Mouse (Mus musculus): ENCODE results near the gene Furin. TPM values are rescaled to one million over a fixed set of nuclear protein-coding genes. Genes with fewer than 3 reads are reported as not detected.
A peak's percentile ranks its signal among the peaks of the same experiment; 100 is the strongest.

Gene Furin
- polyA plus RNA-seq, 1 experiment from 2014 or later: 4.9 TPM

GRCm38 (mm10) chr7:80375376-80376039, 29.7 kb downstream of the Furin start:
- H3K9me3 ChIP-seq: no peaks in the 10 kb centered on the region
- H3K36me3 ChIP-seq: no peaks in the 10 kb centered on the region
- no peak overlapping the region for H3K4me3 ChIP-seq
- no peak overlapping the region for H3K4me2 ChIP-seq (replicated peaks)
- no peaks in the 10 kb centered on the region for H3K27me3 ChIP-seq
- ATAC-seq (replicated peaks): no peak
- no peaks in the 10 kb centered on the region for H3K4me1 ChIP-seq
- WGBS: 88% methylated on average over 9 of the region's 9 CpGs
- no peak overlapping the region for H3K27ac ChIP-seq (replicated peaks)
- H3K9ac ChIP-seq (replicated peaks): no peak overlapping the region

GRCm38 (mm10) chr7:80374733-80375132, 30.5 kb downstream of the Furin start:
- Histone ChIP-seq H3K27ac (replicated peaks) (no peak overlapping the region), H3K27me3 (no peaks in the 10 kb centered on the region), H3K9me3 (no peaks in the 10 kb centered on the region), H3K36me3 (no peaks in the 10 kb centered on the region), H3K9ac (replicated peaks) (no peak overlapping the region), H3K4me1 (peaks cover 6% of the 10 kb centered on the region), H3K4me2 (replicated peaks) (no peak overlapping the region), H3K4me3 (no peak overlapping the region)
- ATAC-seq (replicated peaks): no peak
- 87% methylated on average over 3 of the region's 3 CpGs for WGBS

- H3K36me3 ChIP-seq: no peaks in the 10 kb centered on the region
- no peaks in the 10 kb centered on the region for H3K27me3 ChIP-seq
- H3K4me1 ChIP-seq: peaks cover 10% of the 10 kb centered on the region
- WGBS: 65% methylated on average over 3 of the region's 3 CpGs
- no peak overlapping the region for H3K4me3 ChIP-seq
- H3K27ac ChIP-seq (replicated peaks): no peak overlapping the region
- no peak overlapping the region for H3K9ac ChIP-seq (replicated peaks)
- no peak overlapping the region for H3K4me2 ChIP-seq (replicated peaks)
- no peak for ATAC-seq (replicated peaks)
- no peaks in the 10 kb centered on the region for H3K9me3 ChIP-seq
Measured at GRCm38 (mm10) chr7:80374280-80374679, 31.0 kb downstream of the Furin start.

GRCm38 (mm10) chr7:80373850-80374249, 31.4 kb downstream of the Furin start:
- no peak overlapping the region for H3K4me2 ChIP-seq (replicated peaks)
- ATAC-seq (replicated peaks): no peak
- H3K4me1 ChIP-seq: peaks cover 12% of the 10 kb centered on the region
- 73% methylated on average over 12 of the region's 12 CpGs for WGBS
- no peaks in the 10 kb centered on the region for H3K9me3 ChIP-seq
- no peak overlapping the region for H3K27ac ChIP-seq (replicated peaks)
- no peaks in the 10 kb centered on the region for H3K27me3 ChIP-seq
- H3K4me3 ChIP-seq: no peak overlapping the region
- no peaks in the 10 kb centered on the region for H3K36me3 ChIP-seq
- H3K9ac ChIP-seq (replicated peaks): no peak overlapping the region

GRCm38 (mm10) chr7:80373352-80373751, 31.9 kb downstream of the Furin start:
- WGBS: 83% methylated on average over 4 of the region's 4 CpGs
- no peak overlapping the region for H3K9ac ChIP-seq (replicated peaks)
- no peak for ATAC-seq (replicated peaks)
- no peak overlapping the region for H3K4me3 ChIP-seq
- no peak overlapping the region for H3K27ac ChIP-seq (replicated peaks)
- peaks cover 4% of the 10 kb centered on the region; the same call in 1 of the 2 replicates for H3K36me3 ChIP-seq
- peaks cover 12% of the 10 kb centered on the region for H3K4me1 ChIP-seq
- H3K27me3 ChIP-seq: no peaks in the 10 kb centered on the region
- no peak overlapping the region for H3K4me2 ChIP-seq (replicated peaks)
- no peaks in the 10 kb centered on the region for H3K9me3 ChIP-seq

- Histone ChIP-seq H3K4me3 (no peak overlapping the region), H3K9me3 (no peaks in the 10 kb centered on the region), H3K4me1 (peaks cover 12% of the 10 kb centered on the region), H3K9ac (replicated peaks) (no peak overlapping the region), H3K27ac (replicated peaks) (no peak overlapping the region), H3K27me3 (no peaks in the 10 kb centered on the region), H3K4me2 (replicated peaks) (no peak overlapping the region), H3K36me3 (peaks cover 11% of the 10 kb centered on the region; the same call in 1 of the 2 replicates)
- no peak for ATAC-seq (replicated peaks)
- 69% methylated on average over 2 of the region's 2 CpGs for WGBS
Measured at GRCm38 (mm10) chr7:80372667-80373066, 32.6 kb downstream of the Furin start.

- Histone ChIP-seq H3K9me3 (no peaks in the 10 kb centered on the region), H3K27me3 (no peaks in the 10 kb centered on the region), H3K27ac (replicated peaks) (no peak overlapping the region), H3K4me1 (peaks cover 12% of the 10 kb centered on the region), H3K9ac (replicated peaks) (no peak overlapping the region), H3K4me2 (replicated peaks) (no peak overlapping the region), H3K36me3 (peaks cover 15% of the 10 kb centered on the region; the same call in 1 of the 2 replicates), H3K4me3 (no peak overlapping the region)
- WGBS: 90% methylated on average over 3 of the region's 3 CpGs
- ATAC-seq (replicated peaks): no peak
Measured at GRCm38 (mm10) chr7:80372166-80372565, 33.1 kb downstream of the Furin start.

GRCm38 (mm10) chr7:80371041-80371751, 34.0 kb downstream of the Furin start, which contains the start of gene Man2a2:
Gene Man2a2, minus strand, starts transcription at chr7:80371375.
- Histone ChIP-seq H3K27ac (replicated peaks) (peak within 1 kb of the TSS; percentile 87), H3K36me3 (peaks cover 23% of the 10 kb centered on the region), H3K27me3 (no peaks in the 10 kb centered on the region), H3K4me3 (peak within 1 kb of the TSS; percentile 98), H3K4me2 (replicated peaks) (peak within 1 kb of the TSS; percentile 76), H3K9ac (replicated peaks) (peak within 1 kb of the TSS; percentile 94), H3K4me1 (peaks cover 12% of the 10 kb centered on the region), H3K9me3 (no peaks in the 10 kb centered on the region)
- WGBS: 1% methylated on average over 79 of the region's 86 CpGs
- peak; percentile 75 for ATAC-seq (replicated peaks)

GRCm38 (mm10) chr7:80370649-80371040, 34.6 kb downstream of the Furin start:
- no peaks in the 10 kb centered on the region for H3K9me3 ChIP-seq
- WGBS: under 1% methylated on average over 31 of the region's 31 CpGs
- H3K27ac ChIP-seq (replicated peaks): peak overlapping the region; percentile 87
- H3K4me1 ChIP-seq: peaks cover 12% of the 10 kb centered on the region
- peak overlapping the region; percentile 76 for H3K4me2 ChIP-seq (replicated peaks)
- H3K36me3 ChIP-seq: peaks cover 28% of the 10 kb centered on the region
- peak overlapping the region; percentile 98 for H3K4me3 ChIP-seq
- H3K9ac ChIP-seq (replicated peaks): peak overlapping the region; percentile 94
- peak; percentile 62 for ATAC-seq (replicated peaks)
- no peaks in the 10 kb centered on the region for H3K27me3 ChIP-seq

- Histone ChIP-seq H3K9ac (replicated peaks) (peak overlapping the region; percentile 94), H3K27ac (replicated peaks) (peak overlapping the region; percentile 87), H3K36me3 (peaks cover 29% of the 10 kb centered on the region), H3K4me1 (peaks cover 12% of the 10 kb centered on the region), H3K4me2 (replicated peaks) (peak overlapping the region; percentile 76), H3K27me3 (no peaks in the 10 kb centered on the region), H3K9me3 (no peaks in the 10 kb centered on the region), H3K4me3 (peak overlapping the region; percentile 98)
- WGBS: 52% methylated on average over 4 of the region's 4 CpGs
- ATAC-seq (replicated peaks): peak; percentile 5; the same call in 1 of the 2 replicates
Measured at GRCm38 (mm10) chr7:80369967-80370431, 35.2 kb downstream of the Furin start.

- peak overlapping the region; percentile 94; the same call in 1 of the 2 replicates for H3K9ac ChIP-seq (replicated peaks)
- WGBS: 67% methylated on average over 5 of the region's 5 CpGs
- no peaks in the 10 kb centered on the region for H3K9me3 ChIP-seq
- no peak overlapping the region for H3K27ac ChIP-seq (replicated peaks)
- H3K36me3 ChIP-seq: peaks cover 33% of the 10 kb centered on the region
- H3K4me1 ChIP-seq: peaks cover 12% of the 10 kb centered on the region
- no peak for ATAC-seq (replicated peaks)
- H3K4me3 ChIP-seq: peak overlapping the region; percentile 98
- peak overlapping the region; percentile 76 for H3K4me2 ChIP-seq (replicated peaks)
- H3K27me3 ChIP-seq: no peaks in the 10 kb centered on the region
Measured at GRCm38 (mm10) chr7:80369461-80369860, 35.8 kb downstream of the Furin start.

- ATAC-seq (replicated peaks): no peak
- Histone ChIP-seq H3K9ac (replicated peaks) (no peak overlapping the region), H3K27me3 (no peaks in the 10 kb centered on the region), H3K4me1 (peaks cover 12% of the 10 kb centered on the region), H3K9me3 (no peaks in the 10 kb centered on the region), H3K4me2 (replicated peaks) (no peak overlapping the region), H3K36me3 (peaks cover 38% of the 10 kb centered on the region), H3K4me3 (no peak overlapping the region), H3K27ac (replicated peaks) (no peak overlapping the region)
- 85% methylated on average over 20 of the region's 20 CpGs for WGBS
Measured at GRCm38 (mm10) chr7:80368635-80369421, 36.4 kb downstream of the Furin start.

Measured in forebrain, embryonic 15.5 days (tissue).